Mouse (Mus musculus) forebrain, postnatal 0 days (tissue): ENCODE measurements at regions not wholly inside any gene's neighbourhood (a gene's known extent, or its start where the extent isn't known, plus 50 kb on each side); places are given as distances from the start of the nearest gene placed in this dataset.

Source experiments
- ATAC-seq: fragments of 200-750 bp; cut with Nextera tagmentation; 2 replicates; pipeline ENCODE4 v1.8.0; 2017; ENCODE audit warnings: mild to moderate bottlenecking, moderate library complexity
- DNase-seq: peaks from one replicate; pipeline ENCODE4 v3.0.0-alpha.2; 2015
- H3K27ac ChIP-seq: fragments of 300-500 bp; sonication (generic); 2 replicates; pipeline ENCODE4 v1.5.1; 2014; ENCODE audit warnings: low read depth, mild to moderate bottlenecking, antibody characterized with exemption, low read length, moderate library complexity, mixed read lengths
- H3K27me3 ChIP-seq: fragments of 300-500 bp; sonication (generic); 2 replicates; pipeline ENCODE4 v1.6.1; 2014; ENCODE audit warnings: mild to moderate bottlenecking, low read length, mixed read lengths; ENCODE audit not compliant: insufficient read depth
- H3K36me3 ChIP-seq: fragments of 300-500 bp; sonication (generic); 2 replicates; pipeline ENCODE4 v1.6.1; 2014; ENCODE audit warnings: mild to moderate bottlenecking, moderate library complexity; ENCODE audit not compliant: insufficient read depth
- H3K4me1 ChIP-seq: fragments of 300-500 bp; sonication (generic); 2 replicates; pipeline ENCODE4 v1.6.1; 2014; ENCODE audit warnings: antibody characterized with exemption; ENCODE audit not compliant: insufficient read depth
- H3K4me2 ChIP-seq: fragments of 300-500 bp; sonication (generic); 2 replicates; pipeline ENCODE4 v1.6.1; 2014; ENCODE audit warnings: low read depth, mild to moderate bottlenecking, moderate library complexity
- H3K4me3 ChIP-seq: fragments of 300-500 bp; sonication (generic); 2 replicates; pipeline ENCODE4 v1.5.1; 2014; ENCODE audit warnings: low read depth, low read length, mixed read lengths
- H3K9ac ChIP-seq: fragments of 300-500 bp; sonication (generic); 2 replicates; pipeline ENCODE4 v1.6.1; 2014; ENCODE audit warnings: mild to moderate bottlenecking
- H3K9me3 ChIP-seq: fragments of 300-500 bp; sonication (generic); 2 replicates; pipeline ENCODE4 v1.6.1; 2016; ENCODE audit warnings: low read length
- CTCF ChIP-seq: sonication (generic); IDR thresholded peaks from 2 replicates; pipeline ENCODE4 v1.5.1; 2016; ENCODE audit warnings: antibody characterized with exemption, control low read depth, low read depth
- WGBS: fragments of 180-500 bp; shearing (Covaris S2); extraction: QIAGEN DNeasy Blood & Tissue Kit; methylation state at CpG from one replicate; pipeline ENCODE4 v1.1.7; 2014; 5-methylcytosine and 5-hydroxymethylcytosine counted together

- Histone ChIP-seq H3K36me3 (no peaks in the 10 kb centered on the region), H3K4me2 (no peak overlapping the region), H3K27ac (no peak overlapping the region), H3K27me3 (no peaks in the 10 kb centered on the region), H3K9ac (no peak overlapping the region), H3K4me1 (no peaks in the 10 kb centered on the region), H3K9me3 (no peaks in the 10 kb centered on the region), H3K4me3 (no peak overlapping the region)
- DNase-seq = no peak
- TF ChIP-seq CTCF = no peak
- 75% methylated on average over 3 of the region's 3 CpGs for WGBS
- ATAC-seq = no peak
These were observed 78.5 kb upstream of the Nbea start for GRCm38 (mm10) chr3:56261800-56262561.

- 41% methylated on average over 5 of the region's 5 CpGs for WGBS
- Histone ChIP-seq H3K27ac (no peak overlapping the region), H3K9me3 (no peaks in the 10 kb centered on the region), H3K4me1 (no peaks in the 10 kb centered on the region), H3K4me2 (no peak overlapping the region), H3K36me3 (no peaks in the 10 kb centered on the region), H3K27me3 (no peaks in the 10 kb centered on the region), H3K4me3 (no peak overlapping the region), H3K9ac (no peak overlapping the region)
- no peak for ATAC-seq
- no peak for TF ChIP-seq CTCF
- DNase-seq = no peak
These were observed 72.8 kb upstream of the Nbea start for GRCm38 (mm10) chr3:56256271-56256670.

- Histone ChIP-seq H3K4me3 (no peak overlapping the region), H3K36me3 (no peaks in the 10 kb centered on the region), H3K27me3 (no peaks in the 10 kb centered on the region), H3K9ac (no peak overlapping the region), H3K9me3 (no peaks in the 10 kb centered on the region), H3K4me2 (no peak overlapping the region), H3K27ac (no peak overlapping the region), H3K4me1 (no peaks in the 10 kb centered on the region)
- no peak for TF ChIP-seq CTCF
- 9% methylated on average over 1 of the region's 1 CpGs for WGBS
- ATAC-seq (no peak), DNase-seq (no peak)
These were observed 60.9 kb upstream of the Nbea start for GRCm38 (mm10) chr3:56244370-56244769.

- Histone ChIP-seq H3K36me3 (no peaks in the 10 kb centered on the region), H3K9me3 (no peaks in the 10 kb centered on the region), H3K9ac (no peak overlapping the region), H3K4me1 (no peaks in the 10 kb centered on the region), H3K27ac (no peak overlapping the region), H3K4me3 (no peak overlapping the region), H3K27me3 (no peaks in the 10 kb centered on the region), H3K4me2 (no peak overlapping the region)
- no peak for ATAC-seq
- no peak for DNase-seq
- no peak for TF ChIP-seq CTCF
- 87% methylated on average over 2 of the region's 2 CpGs for WGBS
These were observed 54.7 kb upstream of the Nbea start for GRCm38 (mm10) chr3:56238228-56238627.

GRCm38 (mm10) chr3:56236163-56236562 lies 52.7 kb upstream of the Nbea start:
- H3K27me3 ChIP-seq = no peaks in the 10 kb centered on the region
- no peak for TF ChIP-seq CTCF

More at GRCm38 (mm10) chr3:56236163-56236562, 52.7 kb upstream of the Nbea start:
- no peak; the same call in 1 of the 2 replicates for ATAC-seq
- 0 out of 2 replicates have a peak overlapping the region, but pooled peaks have one; percentile 45 for H3K27ac ChIP-seq
- DNase-seq = peak; percentile 14
- no peak overlapping the region for H3K9ac ChIP-seq
- no peaks in the 10 kb centered on the region for H3K4me1 ChIP-seq
- H3K4me2 ChIP-seq = no peak overlapping the region
- 44% methylated on average over 1 of the region's 1 CpGs for WGBS
- H3K9me3 ChIP-seq = no peaks in the 10 kb centered on the region
- H3K4me3 ChIP-seq = no peak overlapping the region
- H3K36me3 ChIP-seq = no peaks in the 10 kb centered on the region
